Mouse (Mus musculus): ENCODE measurements around the gene Gabbr2. TPM values are rescaled to one million over a fixed set of nuclear protein-coding genes. Genes with fewer than 3 reads are reported as not detected.

Gabbr2 gene
- polyA plus RNA-seq, 1 experiment from 2014 or later: 0.11 TPM

- Histone ChIP-seq H3K4me3 (ENCODE audit: low read length) (no peak overlapping the region), H3K36me3 (ENCODE audit: insufficient read depth, low read length) (no peaks in the 10 kb centered on the region), H3K9ac (replicated peaks; ENCODE audit: low read length) (no peak overlapping the region), H3K4me2 (replicated peaks; ENCODE audit: low read depth, low read length) (no peak overlapping the region), H3K27me3 (ENCODE audit: insufficient read depth, low read length) (no peaks in the 10 kb centered on the region; the same call in 1 of the 2 replicates), H3K27ac (ENCODE audit: low read length) (no peak overlapping the region), H3K4me1 (ENCODE audit: insufficient read depth, low read length) (no peaks in the 10 kb centered on the region), H3K9me3 (ENCODE audit: low read length) (no peaks in the 10 kb centered on the region)
- 70% methylated on average over 6 of the region's 6 CpGs for WGBS
- ATAC-seq (ENCODE audit: low FRiP score, low TSS enrichment): no peak
These were observed 374.3 kb downstream of the Gabbr2 start for GRCm38 (mm10) chr4:46617408-46617807.

GRCm38 (mm10) chr4:46614641-46615040 is 377.0 kb downstream of the Gabbr2 start:
- Histone ChIP-seq H3K27ac (ENCODE audit: low read length) (no peak overlapping the region), H3K9ac (replicated peaks; ENCODE audit: low read length) (no peak overlapping the region), H3K4me3 (ENCODE audit: low read length) (no peak overlapping the region), H3K36me3 (ENCODE audit: insufficient read depth, low read length) (no peaks in the 10 kb centered on the region), H3K27me3 (ENCODE audit: insufficient read depth, low read length) (no peaks in the 10 kb centered on the region), H3K4me2 (replicated peaks; ENCODE audit: low read depth, low read length) (no peak overlapping the region), H3K9me3 (ENCODE audit: low read length) (no peaks in the 10 kb centered on the region), H3K4me1 (ENCODE audit: insufficient read depth, low read length) (no peaks in the 10 kb centered on the region)
- WGBS: 75% methylated on average over 9 of the region's 9 CpGs
- ATAC-seq (ENCODE audit: low FRiP score, low TSS enrichment): no peak

DNA sequence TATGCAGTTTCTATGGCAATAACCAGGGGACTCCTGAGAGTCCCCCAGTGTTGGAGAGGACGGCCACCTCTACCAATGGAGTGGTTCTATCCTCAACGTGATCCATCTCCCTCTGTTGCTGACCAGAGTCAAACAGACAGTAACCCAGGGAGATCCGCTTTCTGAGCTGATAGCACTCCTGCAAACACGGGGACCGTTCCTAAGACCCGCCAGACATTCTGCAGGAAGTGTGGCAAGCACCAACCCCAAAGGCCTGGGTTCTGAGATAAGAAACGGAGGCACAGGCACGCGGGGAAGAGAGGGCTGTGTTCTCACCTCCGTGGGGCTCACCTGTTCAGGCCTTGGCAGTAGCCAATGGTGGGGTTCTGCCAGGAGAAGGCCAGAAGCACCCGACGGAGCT is 378.1 kb downstream of the Gabbr2 start:
- H3K4me1 ChIP-seq (ENCODE audit: insufficient read depth, low read length): no peaks in the 10 kb centered on the region
- H3K9ac ChIP-seq (replicated peaks; ENCODE audit: low read length): no peak overlapping the region
- no peak overlapping the region for H3K4me2 ChIP-seq (replicated peaks; ENCODE audit: low read depth, low read length)
- H3K36me3 ChIP-seq (ENCODE audit: insufficient read depth, low read length): no peaks in the 10 kb centered on the region
- no peak overlapping the region for H3K4me3 ChIP-seq (ENCODE audit: low read length)
- 85% methylated on average over 12 of the region's 12 CpGs for WGBS
- no peaks in the 10 kb centered on the region for H3K9me3 ChIP-seq (ENCODE audit: low read length)
- no peaks in the 10 kb centered on the region; the same call in 1 of the 2 replicates for H3K27me3 ChIP-seq (ENCODE audit: insufficient read depth, low read length)
- no peak overlapping the region for H3K27ac ChIP-seq (ENCODE audit: low read length)
- ATAC-seq (ENCODE audit: low FRiP score, low TSS enrichment): no peak

Other genes starting within 250 kb of the Gabbr2 start
- gene Anks6, start 65.6 kb upstream of the Gabbr2 start, polyA plus RNA-seq (2015; fragmentation: Nextera tagmentation; extraction: Ambion mirVana): 6.3 and 7.1 TPM in 2 replicates
- gene Galnt12, start 100.0 kb upstream of the Gabbr2 start, polyA plus RNA-seq (2015; fragmentation: Nextera tagmentation; extraction: Ambion mirVana): 10.1 and 10.7 TPM in 2 replicates
- gene Col15a1, start 216.3 kb upstream of the Gabbr2 start, polyA plus RNA-seq (2015; fragmentation: Nextera tagmentation; extraction: Ambion mirVana): 26.5 and 29.1 TPM in 2 replicates